In genomic region chr17:25773549-25774120, GRCm38 (mm10) we compare ENCODE assay signal across 7 mouse cellular contexts. TPM values are rescaled to one million over a fixed set of nuclear protein-coding genes. Genes with fewer than 3 reads are reported as not detected.
DNase-seq lines count a peak whose midpoint lies in the region; ATAC-seq lines count a peak whose summit lies in the region.

Gene Narfl, plus strand, starts transcription at chr17:25773776.

- WGBS in intestine, embryonic 16.5 days = under 1% methylated on average over 37 of the region's 37 CpGs
- WGBS in midbrain, embryonic 11.5 days = under 1% methylated on average over 37 of the region's 37 CpGs

- no peaks in the 10 kb centered on the region for H3K27me3 ChIP-seq in intestine, embryonic 16.5 days (replicated peaks; ENCODE audit: control insufficient read depth, insufficient read depth, low read length)
- no peaks in the 10 kb centered on the region for H3K27me3 ChIP-seq in midbrain, embryonic 11.5 days (ENCODE audit: control insufficient read depth, insufficient read depth, low read length)

- peak within 1 kb of the TSS; percentile 85 for H3K4me3 ChIP-seq in intestine, embryonic 16.5 days (ENCODE audit: low read length)
- peak within 1 kb of the TSS; percentile 67 for H3K4me3 ChIP-seq in midbrain, embryonic 11.5 days (ENCODE audit: low read depth, low read length)

- peak within 1 kb of the TSS; percentile 95 for H3K9ac ChIP-seq in intestine, embryonic 16.5 days (ENCODE audit: low read depth, low read length)
- peak within 1 kb of the TSS; percentile 76 for H3K9ac ChIP-seq in midbrain, embryonic 11.5 days (ENCODE audit: low read length)

- peaks cover 7% of the 10 kb centered on the region for H3K4me1 ChIP-seq in intestine, embryonic 16.5 days (ENCODE audit: control insufficient read depth, insufficient read depth, low read length)
- peaks cover 4% of the 10 kb centered on the region; the same call in 1 of the 2 replicates for H3K4me1 ChIP-seq in midbrain, embryonic 11.5 days (ENCODE audit: control insufficient read depth, insufficient read depth, low read length)

- DNase-seq in adrenal gland, adult 8-10 months = peak; percentile 95
- peak; percentile 98 for DNase-seq in embryo, embryonic 9.5 days (ENCODE audit: extremely low spot score)
- peak; percentile 96 to 97 for DNase-seq in gastrocnemius, postnatal 4 days (ENCODE audit: low spot score in 2 of 2)
- peak; percentile 97 to 98 for DNase-seq in left cerebral cortex, postnatal 36 days (ENCODE audit: low spot score in 2 of 2)
- DNase-seq in midbrain, embryonic 11.5 days (ENCODE audit: low spot score, missing footprints) = peak; percentile 100
- peak; percentile 97 for DNase-seq in skeletal muscle tissue, adult 2 months (ENCODE audit: low read depth, low spot score)

- H3K36me3 ChIP-seq in intestine, embryonic 16.5 days (ENCODE audit: control insufficient read depth, insufficient read depth, low read length) = no peaks in the 10 kb centered on the region
- H3K36me3 ChIP-seq in midbrain, embryonic 11.5 days (ENCODE audit: control insufficient read depth, insufficient read depth, low read length) = no peaks in the 10 kb centered on the region

- intact Hi-C loops in left cerebral cortex, postnatal 36 days (cut with DNase I) = loop anchor here (1.0 kb wide), 2 partner anchors 24 to 28 kb away; partner anchors contain the start of gene Metrn

- peak; percentile 89 for ATAC-seq in intestine, embryonic 16.5 days
- peak; percentile 86 for ATAC-seq in midbrain, embryonic 11.5 days (ENCODE audit: low FRiP score)

- H3K9me3 ChIP-seq in intestine, embryonic 16.5 days (ENCODE audit: control insufficient read depth, low read length) = no peaks in the 10 kb centered on the region
- H3K9me3 ChIP-seq in midbrain, embryonic 11.5 days (ENCODE audit: control insufficient read depth, low read length) = no peaks in the 10 kb centered on the region

- H3K4me2 ChIP-seq in intestine, embryonic 16.5 days (ENCODE audit: low read depth, low read length) = peak within 1 kb of the TSS; percentile 81
- H3K4me2 ChIP-seq in midbrain, embryonic 11.5 days = peak within 1 kb of the TSS; percentile 70

- H3K27ac ChIP-seq in intestine, embryonic 16.5 days (ENCODE audit: low read length) = no peak within 1 kb of the TSS
- no peak within 1 kb of the TSS for H3K27ac ChIP-seq in midbrain, embryonic 11.5 days (ENCODE audit: low read depth, low read length)

RNA-seq across cellular contexts. Expression of gene Narfl, which starts in this region (rescaled TPM):
- 10 to 100 TPM; 34.8 to 45.2 (median 40.1) TPM for total RNA-seq in adrenal gland, adult 8-10 months (2022)
- total RNA-seq in gastrocnemius, postnatal 4 days (2021) = 10 to 100 TPM; 29.0 to 31.3 TPM
- polyA plus RNA-seq in intestine, embryonic 16.5 days (2015; fragmentation: Nextera tagmentation; extraction: Ambion mirVana) = 33.6 and 34.6 TPM in 2 replicates
- total RNA-seq in left cerebral cortex, postnatal 36 days (2021) = 10 to 100 TPM; 29.5 to 42.9 TPM
- polyA plus RNA-seq in midbrain, embryonic 11.5 days (2014; fragmentation: Nextera tagmentation; extraction: Ambion mirVana) = 22.2 and 23.4 TPM in 2 replicates
